Mouse (Mus musculus) hindbrain, postnatal 0 days (tissue): ENCODE data around the gene Sema3b. TPM values are rescaled to one million over a fixed set of nuclear protein-coding genes. Genes with fewer than 3 reads are reported as not detected.

Experiments
- ATAC-seq: fragments of 200-750 bp; cut with Nextera tagmentation; 2 replicates; pipeline ENCODE4 v1.8.0; 2017; ENCODE audit warnings: mild to moderate bottlenecking, moderate TSS enrichment, moderate library complexity
- DNase-seq: peaks from one replicate; pipeline ENCODE4 v3.0.0-alpha.2; 2015; ENCODE audit warnings: low spot score
- H3K27ac ChIP-seq: fragments of 300-500 bp; sonication (generic); 2 replicates; pipeline ENCODE4 v1.5.1; 2014; ENCODE audit warnings: mild to moderate bottlenecking
- H3K27me3 ChIP-seq: fragments of 300-500 bp; sonication (generic); 2 replicates; pipeline ENCODE4 v1.6.1; 2014; ENCODE audit warnings: low read length, mixed read lengths; ENCODE audit not compliant: insufficient read depth
- H3K36me3 ChIP-seq: fragments of 300-500 bp; sonication (generic); 2 replicates; pipeline ENCODE4 v1.6.1; 2014; ENCODE audit warnings: low read length, mixed read lengths; ENCODE audit not compliant: insufficient read depth
- H3K4me1 ChIP-seq: fragments of 300-500 bp; sonication (generic); 2 replicates; pipeline ENCODE4 v1.6.1; 2014; ENCODE audit warnings: antibody characterized with exemption, low read length, mixed read lengths; ENCODE audit not compliant: insufficient read depth
- H3K4me2 ChIP-seq: fragments of 300-500 bp; sonication (generic); 2 replicates; pipeline ENCODE4 v1.6.1; 2014; ENCODE audit warnings: low read depth, mild to moderate bottlenecking, low read length, moderate library complexity, mixed read lengths
- H3K4me3 ChIP-seq: fragments of 300-500 bp; sonication (generic); 2 replicates; pipeline ENCODE4 v1.5.1; 2014; ENCODE audit warnings: low read length
- H3K9ac ChIP-seq: fragments of 300-500 bp; sonication (generic); replicated peaks from 2 replicates; pipeline ENCODE4 v1.6.1; 2014; ENCODE audit warnings: mild to moderate bottlenecking, low read length, moderate library complexity, mixed read lengths
- H3K9me3 ChIP-seq: fragments of 300-500 bp; sonication (generic); 2 replicates; pipeline ENCODE4 v1.6.1; 2016; ENCODE audit warnings: low read length, mixed read lengths
- CTCF ChIP-seq: IDR thresholded peaks from 2 replicates; pipeline ENCODE4 v1.5.1; 2016; ENCODE audit warnings: antibody characterized with exemption, control low read depth, low read depth
- WGBS: fragments of 180-500 bp; shearing (Covaris S2); extraction: QIAGEN DNeasy Blood & Tissue Kit; methylation state at CpG from one replicate; pipeline ENCODE4 v1.1.7; 2014; 5-methylcytosine and 5-hydroxymethylcytosine counted together
- polyA plus RNA-seq: library from polyadenylated mRNA; unstranded; fragments of >200 nt; fragmentation: Nextera tagmentation; extraction: Ambion mirVana; gene quantifications from 2 replicates; pipeline ENCODE4 v1.2.1, GENCODE M21; 2015
- total RNA-seq: library from RNA; depleted of rRNA; stranded (reverse); fragments of >200 nt; gene quantifications from 2 replicates; pipeline ENCODE4 v1.2.3, GENCODE M21; 2014

Gene Sema3b
- total and polyA plus RNA-seq, 2 experiments from 2014 or later = 8.3 to 11.2 TPM

DNA sequence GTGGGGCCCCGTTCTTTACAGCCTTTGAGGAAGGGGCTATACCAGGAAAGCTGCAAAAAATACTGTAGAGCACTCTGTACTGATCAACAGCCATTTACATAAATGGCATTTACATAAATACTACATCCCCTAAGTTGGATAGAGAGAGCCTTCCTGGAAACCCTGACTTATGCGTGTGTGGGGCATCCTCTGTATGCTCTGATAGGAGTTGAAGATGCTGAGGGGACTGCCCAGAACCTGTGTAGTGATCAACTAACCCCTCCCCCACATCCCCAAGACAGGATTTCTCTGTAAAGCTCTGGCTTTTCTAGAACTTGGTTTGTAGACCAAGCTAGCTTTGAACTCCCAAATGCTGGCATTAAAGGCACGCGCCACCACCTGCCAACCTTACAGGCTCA, 403 bp upstream of the Sema3b start:
- ATAC-seq = no peak
- DNase-seq = no peak
- H3K9ac ChIP-seq = no peak overlapping the region
- H3K4me2 ChIP-seq = no peak overlapping the region
- no peaks in the 10 kb centered on the region for H3K27me3 ChIP-seq
- H3K4me3 ChIP-seq = no peak overlapping the region
- peaks cover 21% of the 10 kb centered on the region for H3K4me1 ChIP-seq
- 67% methylated on average over 4 of the region's 4 CpGs for WGBS
- no peak overlapping the region for H3K27ac ChIP-seq
- no peaks in the 10 kb centered on the region for H3K9me3 ChIP-seq
- TF ChIP-seq CTCF = no peak
- H3K36me3 ChIP-seq = no peaks in the 10 kb centered on the region

GRCm38 (mm10) chr9:107607653-107608245, 1.3 kb downstream of the Sema3b start:
- Histone ChIP-seq H3K4me3 (no peak overlapping the region), H3K4me2 (no peak overlapping the region), H3K9ac (0 out of 2 replicates have a peak overlapping the region, but pooled peaks have one; percentile 21), H3K27me3 (no peaks in the 10 kb centered on the region), H3K27ac (peak overlapping the region; percentile 11; the same call in 1 of the 2 replicates), H3K4me1 (peaks cover 21% of the 10 kb centered on the region), H3K36me3 (no peaks in the 10 kb centered on the region), H3K9me3 (no peaks in the 10 kb centered on the region)
- 57% methylated on average over 9 of the region's 9 CpGs for WGBS
- DNase-seq (no peak), ATAC-seq (no peak)
- no peak for TF ChIP-seq CTCF

DNA sequence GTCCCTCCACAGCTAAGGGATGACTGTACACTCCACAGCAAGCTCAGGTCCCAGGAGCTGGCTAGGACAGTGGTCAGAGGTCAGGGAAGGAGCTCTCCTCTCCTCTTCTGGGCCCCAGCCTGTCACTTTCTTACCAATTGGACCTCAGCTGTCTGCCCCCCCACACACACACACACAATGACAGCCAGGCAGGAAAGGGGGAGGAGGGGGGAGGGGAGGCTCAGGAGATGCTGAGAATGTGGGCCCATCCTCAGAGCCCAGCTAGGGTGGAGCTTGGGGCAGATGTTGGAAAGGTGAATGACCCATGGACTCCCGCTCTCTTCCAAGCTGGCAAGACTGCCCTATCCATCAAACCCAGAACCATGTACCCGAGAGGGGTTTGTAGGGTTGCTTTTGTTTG, 2.0 kb downstream of the Sema3b start:
- H3K4me3 ChIP-seq = no peak overlapping the region
- 67% methylated on average over 2 of the region's 2 CpGs for WGBS
- H3K27me3 ChIP-seq = no peaks in the 10 kb centered on the region
- no peak for TF ChIP-seq CTCF
- H3K36me3 ChIP-seq = no peaks in the 10 kb centered on the region
- H3K9ac ChIP-seq = no peak overlapping the region
- H3K27ac ChIP-seq = peak overlapping the region; percentile 27
- H3K4me1 ChIP-seq = peaks cover 18% of the 10 kb centered on the region
- DNase-seq (no peak), ATAC-seq (no peak)
- no peaks in the 10 kb centered on the region for H3K9me3 ChIP-seq
- H3K4me2 ChIP-seq = 0 out of 2 replicates have a peak overlapping the region, but pooled peaks have one; percentile 0

DNA sequence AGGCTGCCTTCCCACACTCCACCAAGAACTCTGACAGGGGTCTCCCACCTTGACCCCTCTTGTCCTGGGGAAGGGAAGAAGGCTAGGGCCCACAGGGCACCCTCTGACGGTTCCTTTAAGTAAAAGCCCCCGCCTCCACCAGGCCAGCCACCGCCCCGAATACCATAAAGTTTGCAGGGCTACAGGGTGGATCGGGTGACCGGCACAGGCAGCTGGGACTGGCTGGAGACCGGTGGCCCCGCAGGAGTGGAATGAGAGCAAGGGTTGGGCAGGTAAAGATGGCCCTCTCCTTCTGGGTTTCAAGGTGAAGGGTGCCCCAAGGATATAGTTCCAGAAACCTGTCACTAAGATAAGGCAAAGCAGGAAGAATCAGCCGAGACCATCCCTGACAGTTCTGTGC, 2.4 kb downstream of the Sema3b start:
- no peaks in the 10 kb centered on the region for H3K9me3 ChIP-seq
- 0 out of 2 replicates have a peak overlapping the region, but pooled peaks have one; percentile 0 for H3K4me2 ChIP-seq
- H3K36me3 ChIP-seq = no peaks in the 10 kb centered on the region
- peak overlapping the region; percentile 27; the same call in 1 of the 2 replicates for H3K27ac ChIP-seq
- H3K27me3 ChIP-seq = no peaks in the 10 kb centered on the region
- ATAC-seq (no peak), DNase-seq (no peak)
- peaks cover 13% of the 10 kb centered on the region for H3K4me1 ChIP-seq
- no peak for TF ChIP-seq CTCF
- 30% methylated on average over 9 of the region's 9 CpGs for WGBS
- no peak overlapping the region for H3K9ac ChIP-seq
- no peak overlapping the region for H3K4me3 ChIP-seq

DNA sequence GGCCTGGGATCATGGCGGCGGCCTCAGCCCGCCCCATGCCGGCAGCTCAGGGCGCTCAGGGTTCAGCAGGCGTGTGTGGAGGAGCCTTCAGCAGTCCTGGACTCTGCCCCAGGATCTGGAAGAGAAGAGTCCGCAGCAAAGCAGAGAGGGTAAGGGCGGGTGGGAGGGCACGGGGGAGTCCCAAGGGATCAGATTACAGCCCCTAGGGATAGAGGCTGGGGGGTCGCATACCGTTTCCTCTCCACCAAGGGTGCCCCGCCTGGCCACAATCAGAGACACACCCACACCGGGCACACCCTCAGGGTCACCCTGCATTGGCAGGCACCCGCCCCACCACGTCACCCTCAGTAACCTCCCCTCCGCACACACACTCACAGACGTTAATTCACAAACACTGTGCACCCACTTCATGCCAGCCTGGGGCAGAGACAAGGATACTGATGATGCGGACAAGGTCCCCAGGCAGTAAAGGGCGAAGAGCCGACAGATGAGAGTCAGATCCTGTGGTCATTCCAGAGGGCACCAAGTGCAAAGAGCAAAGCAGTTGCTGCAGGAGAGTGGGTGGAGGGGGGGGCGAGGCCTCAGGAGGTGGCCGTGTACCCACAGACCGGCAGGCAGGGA, 3.9 kb downstream of the Sema3b start:
- TF ChIP-seq CTCF = no peak
- Histone ChIP-seq H3K27me3 (no peaks in the 10 kb centered on the region), H3K4me1 (peaks cover 9% of the 10 kb centered on the region; the same call in 1 of the 2 replicates), H3K4me2 (0 out of 2 replicates have a peak overlapping the region, but pooled peaks have one; percentile 10), H3K27ac (no peak overlapping the region), H3K36me3 (no peaks in the 10 kb centered on the region), H3K9ac (no peak overlapping the region; the same call in 1 of the 2 replicates), H3K9me3 (no peaks in the 10 kb centered on the region), H3K4me3 (no peak overlapping the region)
- WGBS = 43% methylated on average over 21 of the region's 23 CpGs
- ATAC-seq (no peak), DNase-seq (no peak)

DNA sequence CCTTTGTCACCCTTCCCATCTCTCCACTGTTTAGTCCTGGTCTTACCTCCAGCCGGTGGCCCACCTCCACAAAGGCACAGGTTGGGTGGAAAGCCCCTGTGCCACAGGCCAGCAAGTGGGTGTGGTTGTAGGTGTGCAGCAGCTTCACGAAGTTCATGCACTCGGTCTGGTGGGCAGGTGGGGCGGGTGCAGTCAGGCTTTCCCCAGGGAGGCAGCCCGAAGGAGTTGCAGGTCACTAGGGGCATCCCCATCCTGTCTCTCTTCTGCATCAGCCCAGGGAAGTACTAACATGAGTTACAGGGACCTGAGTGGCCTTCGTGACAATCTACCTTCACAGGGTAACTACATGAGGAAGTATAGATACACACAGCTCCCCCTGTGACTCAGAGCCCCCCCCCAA, 5.8 kb downstream of the Sema3b start:
- ATAC-seq = no peak
- peaks cover 9% of the 10 kb centered on the region; the same call in 1 of the 2 replicates for H3K4me1 ChIP-seq
- TF ChIP-seq CTCF = no peak
- 81% methylated on average over 6 of the region's 6 CpGs for WGBS
- H3K27me3 ChIP-seq = no peaks in the 10 kb centered on the region
- H3K9me3 ChIP-seq = no peaks in the 10 kb centered on the region
- no peaks in the 10 kb centered on the region for H3K36me3 ChIP-seq
- no peak overlapping the region for H3K4me3 ChIP-seq
- DNase-seq = no peak
- no peak overlapping the region for H3K4me2 ChIP-seq
- H3K9ac ChIP-seq = no peak overlapping the region
- H3K27ac ChIP-seq = no peak overlapping the region

- 11% methylated on average over 10 of the region's 10 CpGs for WGBS
- peak; percentile 84 for ATAC-seq
Measured at GRCm38 (mm10) chr9:107602068-107602648, 6.9 kb downstream of the Sema3b start.

More at GRCm38 (mm10) chr9:107602068-107602648, 6.9 kb downstream of the Sema3b start:
- no peak overlapping the region for H3K4me2 ChIP-seq
- H3K4me3 ChIP-seq = no peak overlapping the region
- H3K36me3 ChIP-seq = no peaks in the 10 kb centered on the region
- H3K9ac ChIP-seq = no peak overlapping the region
- no peaks in the 10 kb centered on the region for H3K9me3 ChIP-seq
- H3K4me1 ChIP-seq = peaks cover 4% of the 10 kb centered on the region; the same call in 1 of the 2 replicates
- DNase-seq = peak; percentile 95
- peak overlapping the region; percentile 28; the same call in 1 of the 2 replicates for H3K27ac ChIP-seq
- H3K27me3 ChIP-seq = no peaks in the 10 kb centered on the region
- TF ChIP-seq CTCF = peak; percentile 99
